Mouse (Mus musculus) frontal cortex, postnatal 10 days (tissue): ENCODE measurements around the gene Atp1a1.

Source experiments
- DNase-seq, 2 experiments: peaks; one replicate each; pipeline ENCODE4 v3.0.0; 2022; ENCODE audit warnings: low spot score in 2 of 2, mixed read lengths in 1 of 2

Atp1a1 gene

GRCm38 (mm10) chr3:101593266-101593651 lies 11.2 kb downstream of the Atp1a1 start:
- DNase-seq = no peak

GRCm38 (mm10) chr3:101592281-101593265 lies 11.9 kb downstream of the Atp1a1 start:
- no peak for DNase-seq

GRCm38 (mm10) chr3:101590380-101590779 lies 14.1 kb downstream of the Atp1a1 start:
- DNase-seq = no peak

GRCm38 (mm10) chr3:101588299-101588698 lies 16.2 kb downstream of the Atp1a1 start:
- no peak for DNase-seq

GRCm38 (mm10) chr3:101586794-101587193 lies 17.7 kb downstream of the Atp1a1 start:
- no peak for DNase-seq

GRCm38 (mm10) chr3:101578072-101578471 lies 26.4 kb downstream of the Atp1a1 start:
- no peak for DNase-seq

GRCm38 (mm10) chr3:101577361-101577760 lies 27.1 kb downstream of the Atp1a1 start:
- no peak for DNase-seq

GRCm38 (mm10) chr3:101575527-101576085 lies 28.9 kb downstream of the Atp1a1 start:
- DNase-seq = no peak

GRCm38 (mm10) chr3:101574463-101575193 lies 29.9 kb downstream of the Atp1a1 start:
- DNase-seq = no peak

- no peak for DNase-seq
Measured at GRCm38 (mm10) chr3:101572991-101573390, 31.5 kb downstream of the Atp1a1 start.

- no peak for DNase-seq
Measured at GRCm38 (mm10) chr3:101572174-101572626, 32.3 kb downstream of the Atp1a1 start.

- DNase-seq = peak in 1 of 2 experiments; percentile 33
Measured at GRCm38 (mm10) chr3:101571515-101572130, 32.9 kb downstream of the Atp1a1 start.

- DNase-seq = no peak
Measured at GRCm38 (mm10) chr3:101570747-101571514, 33.6 kb downstream of the Atp1a1 start.

- no peak for DNase-seq
Measured at GRCm38 (mm10) chr3:101570246-101570645, 34.2 kb downstream of the Atp1a1 start.

GRCm38 (mm10) chr3:101568627-101569026 lies 35.9 kb downstream of the Atp1a1 start:
- no peak for DNase-seq

GRCm38 (mm10) chr3:101564011-101564410 lies 40.5 kb downstream of the Atp1a1 start:
- DNase-seq = no peak

GRCm38 (mm10) chr3:101562510-101563209 lies 41.8 kb downstream of the Atp1a1 start:
- no peak for DNase-seq

- no peak for DNase-seq
Measured at GRCm38 (mm10) chr3:101561948-101562347, 42.5 kb downstream of the Atp1a1 start.

GRCm38 (mm10) chr3:101560841-101561522 lies 43.5 kb downstream of the Atp1a1 start:
- no peak for DNase-seq

- DNase-seq = no peak
Measured at GRCm38 (mm10) chr3:101556712-101557111, 47.8 kb downstream of the Atp1a1 start.
